Mouse (Mus musculus) stomach, postnatal 0 days (tissue): ENCODE results near the gene Lrp6.

Experiments
- CTCF ChIP-seq: IDR thresholded peaks from 2 replicates; pipeline ENCODE4 v1.5.1; 2016; ENCODE audit warnings: antibody characterized with exemption, low read depth, mild to moderate bottlenecking, moderate library complexity
- EP300 ChIP-seq: optimal IDR thresholded peaks from 2 replicates; pipeline ENCODE3; 2016; ENCODE audit warnings: antibody characterized with exemption

DNA sequence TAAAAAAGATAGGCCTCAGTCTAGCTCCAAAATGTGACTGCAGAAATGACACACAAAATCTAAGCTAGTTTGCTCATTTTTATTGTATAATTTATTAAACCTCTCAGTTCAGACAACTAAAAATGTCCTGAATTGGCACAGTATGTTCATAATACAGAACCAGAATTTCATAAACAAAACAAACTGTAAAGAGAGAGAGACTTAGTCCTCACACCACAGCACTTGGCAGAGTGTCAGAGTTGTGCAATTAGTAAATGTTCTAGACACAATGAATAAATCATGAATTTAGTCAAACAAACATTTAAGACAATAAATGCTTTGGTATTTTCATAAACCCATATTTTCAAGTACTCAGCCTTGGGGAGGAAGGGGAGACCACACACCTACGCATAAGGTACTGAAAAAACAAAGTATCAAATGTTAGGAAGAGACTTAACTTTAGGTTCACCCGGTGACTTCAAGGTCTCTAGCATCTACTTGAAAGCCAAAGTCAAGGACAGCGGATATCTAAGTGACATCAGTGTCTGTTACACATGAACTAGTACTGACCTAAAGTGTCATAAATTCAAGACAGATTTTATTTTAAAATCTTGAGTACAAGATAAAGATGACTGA, 52.8 kb downstream of the Lrp6 start:
- no peak for TF ChIP-seq CTCF
- TF ChIP-seq EP300: no peak
